In the genomic region with DNA sequence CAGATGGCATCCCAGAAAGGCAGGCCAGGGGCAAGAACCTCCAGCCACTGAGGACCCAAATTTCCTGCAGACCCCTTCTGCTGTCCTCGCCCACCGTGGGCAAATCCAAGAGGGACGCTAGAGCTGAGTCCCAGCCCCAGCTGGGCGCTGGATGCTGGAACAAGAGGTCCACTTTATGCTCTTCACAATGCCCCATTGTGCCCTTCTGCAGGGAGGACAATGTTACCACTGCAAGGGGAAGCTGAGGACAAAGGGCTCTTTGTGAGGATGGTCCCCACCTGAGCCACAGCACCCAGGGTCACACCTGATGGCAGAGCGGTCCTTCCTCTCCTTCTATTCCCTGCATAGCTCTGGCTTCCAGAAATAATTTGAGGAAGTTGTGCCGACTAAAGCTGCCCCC, we compare ENCODE assay signal across 31 mouse cellular contexts. TPM values are rescaled to one million over a fixed set of nuclear protein-coding genes. Genes with fewer than 3 reads are reported as not detected.
DNase-seq lines count a peak whose midpoint lies in the region; TF ChIP-seq lines count a peak whose summit lies in the region.
"Had no signal": no experiment of that assay in that cellular context is flagged by ENCODE, and none has a peak within 500 bp of the region (broad histone marks: within the 10 kb centered on the region; RNA-seq: fewer than 3 reads in every experiment).

No protein-coding gene starts in this region.

- no peak for TF ChIP-seq CTCF in cerebellum, adult 2 months (IDR thresholded peaks at IDR 0.05; ENCODE audit: borderline replicate concordance, insufficient read depth, low read depth, low read length)
- no peak for TF ChIP-seq CTCF in olfactory bulb, adult 2 months (IDR thresholded peaks at IDR 0.05; ENCODE audit: insufficient read depth, low read depth, low read length)

- no peaks in the 10 kb centered on the region for H3K27me3 ChIP-seq in cerebellum, adult 2 months (ENCODE audit: control insufficient read depth, insufficient read depth, low read length)
- H3K27me3 ChIP-seq: neural tube, embryonic 12.5 days had no signal

- H3K4me1 ChIP-seq in cerebellum, adult 2 months (ENCODE audit: control insufficient read depth, insufficient read depth, low read length), result peaks cover 6% of the 10 kb centered on the region; the same call in 1 of the 2 replicates
- H3K4me1 ChIP-seq in olfactory bulb, adult 2 months (ENCODE audit: control insufficient read depth, insufficient read depth, low read length), result peaks cover 15% of the 10 kb centered on the region

- TF ChIP-seq POLR2A in cerebellum, adult 2 months (IDR thresholded peaks at IDR 0.05; ENCODE audit: borderline replicate concordance, insufficient read depth, low read length), result no peak
- TF ChIP-seq POLR2A in olfactory bulb, adult 2 months (IDR thresholded peaks at IDR 0.05; ENCODE audit: insufficient read depth, low read depth, low read length), result no peak

- DNase-seq in cerebellum, adult 2 months, result no peak
- DNase-seq in cerebellum, adult 11-12 months, result no peak
- DNase-seq in layer of hippocampus, adult 9-11 months, result peak; percentile 67
- DNase-seq in layer of hippocampus, postnatal 25 days (ENCODE audit: extremely low spot score in 1 of 2, low spot score in 1 of 2), result no peak
- DNase-seq in retina, postnatal 1 day, result peak; percentile 89
- DNase-seq in retina, embryonic 14.5 days (ENCODE audit: low spot score), result no peak
- no peak for DNase-seq in heart, adult 11 months
- DNase-seq: adrenal gland, adult 8-10 months; cerebellum, adult 11 months; cerebellum, postnatal 10 days; forebrain, postnatal 0 days; gastrocnemius, postnatal 10 days; heart, postnatal 36 days; kidney, adult 2 months; kidney, postnatal 36 days; liver; lung, embryonic 14.5 days; spleen, adult 18-20 months; thymus, adult 18-20 months; thymus, postnatal 25 days had no signal

- whole genome bisulfite sequencing in cerebellum, adult 2 months, result 65% methylated on average over 6 of the region's 6 CpGs
- WGBS in olfactory bulb, adult 2 months, result 51% methylated on average over 6 of the region's 6 CpGs

- peak overlapping the region; percentile 75 for H3K27ac ChIP-seq in cerebellum, adult 2 months (ENCODE audit: insufficient read depth, low read length)
- 0 out of 2 replicates have a peak overlapping the region, but pooled peaks have one; percentile 38 for H3K27ac ChIP-seq in olfactory bulb, adult 2 months (ENCODE audit: insufficient read depth, low read depth, low read length)
- H3K27ac ChIP-seq: embryonic facial prominence, embryonic 15.5 days; forebrain, embryonic 12.5 days; hindbrain, embryonic 15.5 days; liver, embryonic 14.5 days; midbrain, embryonic 10.5 days; neural tube, embryonic 12.5 days; stomach, postnatal 0 days had no signal

- H3K4me3 ChIP-seq in cerebellum, adult 2 months (replicated peaks; ENCODE audit: insufficient read depth, low read depth, low read length), result no peak overlapping the region
- no peak overlapping the region for H3K4me3 ChIP-seq in olfactory bulb, adult 2 months (ENCODE audit: insufficient read depth, low read depth, low read length)
- H3K4me3 ChIP-seq: embryonic facial prominence, embryonic 15.5 days; forebrain, embryonic 12.5 days; hindbrain, embryonic 15.5 days; midbrain, embryonic 10.5 days; myocyte; neural tube, embryonic 12.5 days had no signal

RNA-seq across cellular contexts. Expression of a gene that starts 1.6 kb away (rescaled TPM):
- 18.6 and 19.1 TPM in 2 replicates for polyA plus RNA-seq in cerebellum, adult 2 months (2012; rRNA removed)
- total RNA-seq in layer of hippocampus, postnatal 25 days (2021), result 10 to 100 TPM; 24.9 to 34.0 TPM
- not detected in 2 replicates for polyA plus RNA-seq in olfactory bulb, adult 2 months (2012; ENCODE audit: insufficient read depth, insufficient read length, low replicate concordance, missing spikeins)

RNA-seq across cellular contexts. Expression of a gene that starts 6.8 kb away (rescaled TPM):
- 35.9 and 38.0 TPM in 2 replicates for polyA plus RNA-seq in cerebellum, adult 2 months (2012; rRNA removed)
- 10 to 100 TPM; 61.9 to 67.1 TPM for total RNA-seq in layer of hippocampus, postnatal 25 days (2021)
- polyA plus RNA-seq in olfactory bulb, adult 2 months (2012; ENCODE audit: insufficient read depth, insufficient read length, low replicate concordance, missing spikeins), result not detected in 2 replicates
- total RNA-seq: megakaryocyte progenitor cell, adult 5-6 weeks had no signal
- polyA plus RNA-seq: G1E had no signal

Comparison
In these comparisons a context has a peak if more than half of its experiments do, and no peak if none do; other contexts are left out.
1. DNase-seq: peak in layer of hippocampus, adult 9-11 months (single experiment) and retina, postnatal 1 day (single experiment); none in cerebellum, adult 2 months (0 of 2), cerebellum, adult 11-12 months (single experiment), layer of hippocampus, postnatal 25 days (0 of 2), retina, embryonic 14.5 days (single experiment) and heart, adult 11 months (single experiment).
2. RNA of a gene that starts 6.8 kb away (polyA plus RNA-seq): 35.9 to 38.0 TPM in cerebellum, adult 2 months; not detected in olfactory bulb, adult 2 months; every median in the first group is over 10 times any median in the second.